Mouse (Mus musculus): Measurements from ENCODE around the gene Tor1aip2. TPM values are rescaled to one million over a fixed set of nuclear protein-coding genes. Genes with fewer than 3 reads are reported as not detected.

The Tor1aip2 gene
- total and polyA plus RNA-seq, 2 experiments from 2014 or later: 50.3 to 56.0 TPM

- no peak for ATAC-seq
Measured at GRCm38 (mm10) chr1:156116770-156117169, 81.6 kb downstream of the Tor1aip2 start.

More at GRCm38 (mm10) chr1:156116770-156117169, 81.6 kb downstream of the Tor1aip2 start:
- Histone ChIP-seq H3K27ac (ENCODE audit: low read depth, low read length) (no peak overlapping the region), H3K4me2 (ENCODE audit: low read depth) (no peak overlapping the region), H3K27me3 (ENCODE audit: insufficient read depth, low read length) (no peaks in the 10 kb centered on the region), H3K9ac (no peak overlapping the region), H3K4me1 (ENCODE audit: insufficient read depth) (no peaks in the 10 kb centered on the region), H3K36me3 (ENCODE audit: insufficient read depth) (no peaks in the 10 kb centered on the region), H3K9me3 (ENCODE audit: low read length) (no peaks in the 10 kb centered on the region), H3K4me3 (ENCODE audit: low read depth, low read length) (no peak overlapping the region)
- 74% methylated on average over 3 of the region's 3 CpGs for WGBS
- no peak for TF ChIP-seq CTCF (IDR thresholded peaks at IDR 0.05; ENCODE audit: low read depth)
- DNase-seq: no peak

Other genes starting within 250 kb of the Tor1aip2 start
- 26.4 and 35.7 TPM in 2 replicates for gene Qsox1, start 222.5 kb upstream of the Tor1aip2 start, total RNA-seq (2014; rRNA removed)
- gene Qsox1, start 222.5 kb upstream of the Tor1aip2 start, polyA plus RNA-seq (2015; fragmentation: Nextera tagmentation; extraction: Ambion mirVana): 18.5 and 22.4 TPM in 2 replicates
- 27.8 and 34.1 TPM in 2 replicates for gene Cep350, start 62.1 kb upstream of the Tor1aip2 start, total RNA-seq (2014; rRNA removed)
- 5.7 and 10.1 TPM in 2 replicates for gene Cep350, start 62.1 kb upstream of the Tor1aip2 start, polyA plus RNA-seq (2015; fragmentation: Nextera tagmentation; extraction: Ambion mirVana)
- 15.4 and 23.1 TPM in 2 replicates for gene Tor1aip1, start 1.1 kb downstream of the Tor1aip2 start, total RNA-seq (2014; rRNA removed)
- 19.3 and 20.4 TPM in 2 replicates for gene Tor1aip1, start 1.1 kb downstream of the Tor1aip2 start, polyA plus RNA-seq (2015; fragmentation: Nextera tagmentation; extraction: Ambion mirVana)
- gene Fam163a, start 169.6 kb downstream of the Tor1aip2 start, total RNA-seq (2014; rRNA removed): 3.8 and 5.2 TPM in 2 replicates
- 4.8 and 6.9 TPM in 2 replicates for gene Fam163a, start 169.6 kb downstream of the Tor1aip2 start, polyA plus RNA-seq (2015; fragmentation: Nextera tagmentation; extraction: Ambion mirVana)